Mouse (Mus musculus) limb, embryonic 13.5 days (tissue): ENCODE measurements around the gene Ranbp10. TPM values are rescaled to one million over a fixed set of nuclear protein-coding genes. Genes with fewer than 3 reads are reported as not detected.

Source experiments
- ATAC-seq: fragments of 200-750 bp; cut with Nextera tagmentation; 2 replicates; pipeline ENCODE4 v1.8.0; 2017; ENCODE audit warnings: low read depth, moderate number of reproducible peaks, moderate TSS enrichment; ENCODE audit not compliant: low FRiP score
- H3K27ac ChIP-seq: fragments of 300-500 bp; sonication (generic); 2 replicates; pipeline ENCODE4 v1.5.1; 2015; ENCODE audit warnings: inconsistent platforms, mild to moderate bottlenecking, moderate library complexity
- H3K27me3 ChIP-seq: fragments of 300-500 bp; sonication (generic); 2 replicates; pipeline ENCODE4 v1.6.1; 2015; ENCODE audit warnings: mild to moderate bottlenecking, inconsistent platforms
- H3K36me3 ChIP-seq: fragments of 300-500 bp; sonication (generic); 2 replicates; pipeline ENCODE4 v1.6.1; 2015; ENCODE audit warnings: inconsistent platforms, mild to moderate bottlenecking, moderate library complexity
- H3K4me1 ChIP-seq: fragments of 300-500 bp; sonication (generic); 2 replicates; pipeline ENCODE4 v1.6.1; 2015; ENCODE audit warnings: inconsistent platforms
- H3K4me2 ChIP-seq: fragments of 300-500 bp; sonication (generic); replicated peaks from 2 replicates; pipeline ENCODE4 v1.6.1; 2015; ENCODE audit warnings: inconsistent platforms, mild to moderate bottlenecking, moderate library complexity
- H3K4me3 ChIP-seq: fragments of 300-500 bp; sonication (generic); 2 replicates; pipeline ENCODE4 v1.5.1; 2015; ENCODE audit warnings: moderate library complexity, mild to moderate bottlenecking, inconsistent platforms
- H3K9ac ChIP-seq: fragments of 300-500 bp; sonication (generic); 2 replicates; pipeline ENCODE4 v1.6.1; 2015; ENCODE audit warnings: mild to moderate bottlenecking, inconsistent platforms
- H3K9me3 ChIP-seq: fragments of 300-500 bp; sonication (generic); 2 replicates; pipeline ENCODE4 v1.6.1; 2016; ENCODE audit warnings: inconsistent platforms
- WGBS: fragments of 180-500 bp; shearing (Covaris S2); methylation state at CpG from one replicate; pipeline ENCODE4 v1.1.7; 2015; 5-methylcytosine and 5-hydroxymethylcytosine counted together
- polyA plus RNA-seq: library from polyadenylated mRNA; unstranded; fragments of >200 nt; fragmentation: Nextera tagmentation; extraction: Ambion mirVana; gene quantifications from 2 replicates; pipeline ENCODE4 v1.2.1, GENCODE M21; 2015

Gene Ranbp10
- 15.1 and 16.2 TPM in 2 replicates for polyA plus RNA-seq

DNA sequence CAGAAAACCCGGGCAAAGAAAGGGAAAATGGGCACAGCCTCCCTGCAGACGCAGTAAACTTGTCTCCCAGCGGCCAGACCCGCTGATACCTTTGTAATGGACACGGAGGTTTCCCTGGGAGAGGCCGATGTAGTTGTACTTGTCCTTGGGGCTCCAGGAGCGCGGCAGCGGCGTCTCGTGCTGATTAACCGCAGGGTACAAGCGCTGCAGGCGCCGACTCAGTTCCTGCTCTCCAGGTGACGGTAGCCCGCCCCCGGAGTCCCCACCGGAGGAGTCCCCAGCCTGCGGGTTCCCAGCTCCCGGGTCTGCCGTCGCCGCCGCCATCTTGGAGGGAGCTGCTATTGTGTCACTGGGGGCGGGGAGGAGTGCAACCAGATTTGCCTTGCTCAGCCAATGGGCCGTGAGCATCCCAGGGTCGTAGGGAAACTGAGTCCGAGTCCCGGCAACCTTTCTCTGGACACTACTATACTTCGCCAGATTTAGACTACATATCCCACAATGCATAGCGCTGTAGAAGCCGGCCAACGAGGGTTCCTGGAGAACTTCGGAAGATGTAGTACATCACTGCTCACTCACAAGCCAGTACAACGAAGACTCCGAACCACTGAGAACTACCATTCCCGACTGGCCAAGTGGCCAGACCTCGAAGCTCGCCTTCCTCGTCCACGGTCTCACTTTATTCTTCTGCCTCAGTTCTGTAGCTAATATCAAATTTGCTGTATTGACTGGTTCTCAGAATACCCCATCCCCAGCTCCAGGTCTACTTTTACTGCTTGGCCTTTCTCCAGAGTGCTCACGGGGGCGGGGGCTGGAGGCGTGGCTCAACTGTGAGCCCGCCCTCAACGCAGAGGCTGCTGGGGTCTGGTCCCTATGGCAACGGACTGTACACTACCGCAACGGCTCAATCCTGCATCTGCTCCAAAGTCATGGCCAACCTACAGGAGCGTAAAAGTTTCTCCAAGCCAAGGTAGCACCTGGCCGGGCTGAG lies at the start of gene Ranbp10, which contains the start of gene Tsnaxip1:
Ranbp10 (minus strand) TSS at position 490 of the 988 bp plus-strand sequence.
Tsnaxip1 (plus strand) TSS at position 871 of the 988 bp plus-strand sequence.
- under 1% methylated on average over 52 of the region's 52 CpGs for WGBS
- peaks cover 28% of the 10 kb centered on the region for H3K36me3 ChIP-seq

DNA sequence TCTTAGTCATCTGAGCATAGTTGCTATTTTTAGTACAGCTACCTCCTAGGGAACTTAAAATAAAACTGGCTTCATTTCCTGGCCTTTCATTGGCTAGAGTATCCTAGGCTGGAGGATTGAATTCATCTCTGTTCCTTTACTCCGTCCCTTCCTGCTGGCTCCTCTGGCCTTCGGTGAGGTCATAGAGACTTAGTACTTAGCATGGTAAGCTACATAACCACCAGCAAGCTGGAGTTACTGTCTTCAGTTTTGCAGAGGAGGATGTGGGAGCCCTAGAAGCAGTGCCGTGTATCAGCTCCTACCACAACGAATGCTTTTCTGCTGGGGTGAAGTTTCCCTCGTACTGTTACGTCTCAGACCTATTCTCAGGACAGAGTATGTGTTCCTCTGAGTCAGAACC lies 47.2 kb upstream of the Ranbp10 start:
- ATAC-seq, result no peak
- H3K36me3 ChIP-seq, result peaks cover 87% of the 10 kb centered on the region
- WGBS, result 91% methylated on average over 6 of the region's 6 CpGs

More for the DNA sequence above, at the start of gene Ranbp10, which contains the start of gene Tsnaxip1:
- peak within 1 kb of the TSS; percentile 96 for H3K4me3 ChIP-seq
- peak within 1 kb of the TSS; percentile 96 for H3K4me2 ChIP-seq
- no peaks in the 10 kb centered on the region for H3K27me3 ChIP-seq
- peak within 1 kb of the TSS; percentile 6; the same call in 1 of the 2 replicates for H3K27ac ChIP-seq
- ATAC-seq, result peak; percentile 99
- no peaks in the 10 kb centered on the region for H3K9me3 ChIP-seq
- peak within 1 kb of the TSS; percentile 95 for H3K9ac ChIP-seq
- H3K4me1 ChIP-seq, result peaks cover 16% of the 10 kb centered on the region

DNA sequence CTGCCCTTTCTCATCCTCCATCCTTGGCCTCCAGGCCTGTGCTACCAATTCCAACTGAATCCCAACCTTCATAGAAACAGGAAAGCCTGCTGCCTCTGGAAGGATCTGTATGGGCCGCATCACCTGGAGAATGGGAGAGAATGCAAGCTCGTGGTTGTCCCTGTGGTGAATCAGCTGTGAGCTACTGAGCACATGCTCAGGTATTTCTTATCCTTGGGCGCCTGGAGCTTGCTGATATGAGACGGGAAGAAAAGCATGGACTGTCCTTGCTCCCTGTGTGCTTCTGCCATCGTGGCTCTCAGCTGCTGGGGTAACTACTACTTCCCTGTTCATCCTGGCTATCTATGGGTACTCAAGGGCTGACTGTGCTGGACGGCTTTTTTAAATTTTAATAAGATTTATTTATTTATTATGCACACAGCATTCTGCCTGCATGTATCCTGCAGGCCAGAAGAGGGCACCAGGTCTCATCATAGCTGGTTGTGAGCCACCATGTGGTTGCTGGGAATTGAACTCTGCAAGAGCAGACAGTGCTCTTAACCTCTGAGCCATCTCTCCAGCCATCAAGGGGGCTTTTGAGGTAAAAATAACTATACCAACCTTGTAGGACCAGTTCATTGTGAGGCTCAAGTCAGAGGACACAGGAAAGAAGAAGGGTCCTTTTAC lies 39.3 kb upstream of the Ranbp10 start:
- no peak overlapping the region for H3K27ac ChIP-seq
- H3K9me3 ChIP-seq, result no peaks in the 10 kb centered on the region
- no peaks in the 10 kb centered on the region for H3K27me3 ChIP-seq
- H3K9ac ChIP-seq, result no peak overlapping the region
- 88% methylated on average over 6 of the region's 6 CpGs for WGBS
- ATAC-seq, result no peak
- H3K4me3 ChIP-seq, result no peak overlapping the region
- H3K36me3 ChIP-seq, result peaks cover 71% of the 10 kb centered on the region
- H3K4me2 ChIP-seq, result no peak overlapping the region
- H3K4me1 ChIP-seq, result peaks cover 19% of the 10 kb centered on the region

More for the DNA sequence above, 47.2 kb upstream of the Ranbp10 start:
- Histone ChIP-seq H3K9me3 (no peaks in the 10 kb centered on the region), H3K4me2 (no peak overlapping the region), H3K27ac (no peak overlapping the region), H3K27me3 (no peaks in the 10 kb centered on the region), H3K4me3 (no peak overlapping the region), H3K9ac (no peak overlapping the region), H3K4me1 (no peaks in the 10 kb centered on the region)

DNA sequence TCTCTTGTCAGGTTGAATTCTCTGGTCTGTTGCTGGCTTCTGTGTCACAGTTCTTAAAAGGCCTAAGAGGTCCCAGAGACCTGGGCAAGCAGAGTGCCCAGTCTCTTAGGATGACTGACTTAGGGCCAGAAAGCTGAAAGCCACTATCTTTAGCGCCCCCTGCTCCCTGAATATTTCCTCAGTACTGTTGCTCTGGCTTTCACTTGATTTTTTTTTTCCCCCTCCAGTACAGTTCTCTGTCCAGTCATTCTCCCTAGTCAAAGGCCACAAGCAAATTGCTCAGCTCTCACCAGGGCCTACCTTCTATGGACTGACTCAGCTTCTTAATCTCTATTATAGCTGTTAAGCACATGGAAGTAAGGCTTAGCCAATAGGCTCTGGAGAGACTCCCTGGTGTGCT lies 34.8 kb upstream of the Ranbp10 start:
- Histone ChIP-seq H3K4me1 (peaks cover 53% of the 10 kb centered on the region), H3K36me3 (peaks cover 39% of the 10 kb centered on the region), H3K9ac (peak overlapping the region; percentile 97), H3K27me3 (no peaks in the 10 kb centered on the region), H3K9me3 (no peaks in the 10 kb centered on the region), H3K4me3 (peak overlapping the region; percentile 99), H3K4me2 (peak overlapping the region; percentile 90), H3K27ac (no peak overlapping the region)
- ATAC-seq, result no peak
- 6% methylated on average over 1 of the region's 1 CpGs for WGBS

DNA sequence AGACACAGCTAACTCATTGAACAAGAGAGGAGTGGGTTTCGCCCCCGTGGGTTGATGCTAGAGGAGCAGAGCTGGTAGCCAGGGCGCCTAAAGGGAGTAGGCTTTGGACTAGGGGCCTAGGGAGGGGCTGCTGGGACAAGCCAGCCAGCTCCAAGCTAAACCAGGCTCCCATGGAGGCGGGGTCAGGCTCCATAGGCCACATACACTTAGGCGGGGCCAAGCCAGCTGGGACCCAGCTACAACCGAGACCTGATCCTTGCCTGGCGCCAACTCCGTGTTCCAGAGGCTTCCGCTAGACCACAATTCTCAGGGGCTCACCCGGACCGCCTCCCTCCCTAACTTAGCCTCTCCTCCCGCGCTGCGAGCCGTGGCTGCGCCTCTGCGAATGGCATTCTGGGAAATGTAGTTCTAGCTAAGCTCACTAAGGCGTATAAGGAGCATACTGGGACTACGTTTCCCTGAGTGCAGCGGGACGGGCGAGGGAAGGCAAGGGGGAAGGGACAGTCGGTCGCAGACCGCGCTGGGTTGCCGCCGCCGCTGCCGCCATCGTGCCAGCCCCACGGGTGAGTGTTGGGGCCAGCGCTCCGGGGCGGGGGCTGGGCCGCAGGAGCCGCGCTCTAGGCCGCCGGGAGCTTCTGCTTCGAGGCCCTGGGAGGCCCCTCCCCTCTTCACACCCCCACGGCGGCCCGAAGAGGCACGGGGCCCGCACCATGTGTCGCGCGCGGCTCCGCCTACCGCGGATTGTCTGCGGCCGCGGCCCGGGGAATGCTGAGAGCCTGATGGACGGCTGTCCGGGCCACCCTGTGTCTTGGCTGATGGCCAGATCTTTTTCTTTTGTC lies 33.2 kb upstream of the Ranbp10 start, which contains the start of gene Nutf2:
Nutf2 (plus strand) TSS at position 438 of the 839 bp plus-strand sequence.
- Histone ChIP-seq H3K9ac (peak within 1 kb of the TSS; percentile 97), H3K4me3 (peak within 1 kb of the TSS; percentile 99), H3K27ac (peak within 1 kb of the TSS; percentile 88), H3K4me2 (peak within 1 kb of the TSS; percentile 90), H3K27me3 (no peaks in the 10 kb centered on the region), H3K4me1 (peaks cover 65% of the 10 kb centered on the region), H3K36me3 (peaks cover 23% of the 10 kb centered on the region), H3K9me3 (no peaks in the 10 kb centered on the region)
- peak; percentile 97 for ATAC-seq
- WGBS, result under 1% methylated on average over 55 of the region's 59 CpGs

DNA sequence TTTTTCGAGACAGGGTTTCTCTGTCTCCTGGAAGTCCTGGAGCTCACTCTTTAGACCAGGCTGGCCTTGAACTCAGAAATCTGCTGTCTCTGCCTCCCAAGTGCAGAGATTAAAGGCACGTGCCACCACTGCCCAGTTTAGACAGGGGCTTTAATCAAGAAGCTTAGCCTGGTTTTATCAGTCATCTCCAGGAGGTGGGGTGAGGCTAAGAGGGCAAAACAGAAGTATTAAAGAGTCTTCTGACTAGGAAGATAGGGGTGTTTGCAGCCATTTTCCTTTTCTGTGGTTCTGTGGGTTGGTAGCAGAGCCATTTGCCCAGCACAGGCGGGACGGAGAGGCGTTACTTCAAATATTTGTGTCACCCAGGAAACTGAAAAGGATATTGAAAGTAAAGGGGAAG lies 32.2 kb upstream of the Ranbp10 start:
- peak overlapping the region; percentile 88; the same call in 1 of the 2 replicates for H3K27ac ChIP-seq
- 73% methylated on average over 5 of the region's 5 CpGs for WGBS

DNA sequence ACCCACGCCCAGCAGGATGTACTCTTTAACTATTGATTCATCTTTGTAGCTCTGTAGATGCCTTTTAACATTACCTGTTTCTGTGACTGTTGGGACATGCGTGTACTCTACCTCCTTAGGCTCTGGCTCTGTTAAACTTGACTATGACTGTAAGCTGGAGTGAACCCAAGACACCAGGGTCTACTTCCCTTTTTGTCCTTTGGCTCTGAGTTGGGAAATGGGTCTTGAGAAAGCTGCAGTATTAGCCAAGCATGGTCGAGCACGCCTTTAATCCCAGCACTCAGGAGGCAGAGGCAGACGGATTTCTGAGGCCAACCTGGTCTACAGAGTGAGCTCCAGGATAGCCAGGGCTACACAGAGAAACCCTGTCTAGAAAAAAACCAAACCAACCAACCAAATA lies 31.3 kb upstream of the Ranbp10 start:
- Histone ChIP-seq H3K9me3 (no peaks in the 10 kb centered on the region), H3K27me3 (no peaks in the 10 kb centered on the region), H3K4me3 (no peak overlapping the region), H3K36me3 (peaks cover 14% of the 10 kb centered on the region; the same call in 1 of the 2 replicates), H3K9ac (no peak overlapping the region), H3K27ac (no peak overlapping the region), H3K4me2 (no peak overlapping the region), H3K4me1 (peaks cover 65% of the 10 kb centered on the region)
- 91% methylated on average over 5 of the region's 5 CpGs for WGBS
- ATAC-seq, result no peak

More for the DNA sequence above, 32.2 kb upstream of the Ranbp10 start:
- Histone ChIP-seq H3K9ac (peak overlapping the region; percentile 45; the same call in 1 of the 2 replicates), H3K9me3 (no peaks in the 10 kb centered on the region), H3K36me3 (peaks cover 17% of the 10 kb centered on the region; the same call in 1 of the 2 replicates), H3K4me3 (peak overlapping the region; percentile 99), H3K4me2 (peak overlapping the region; percentile 90), H3K4me1 (peaks cover 68% of the 10 kb centered on the region), H3K27me3 (no peaks in the 10 kb centered on the region)
- no peak for ATAC-seq

DNA sequence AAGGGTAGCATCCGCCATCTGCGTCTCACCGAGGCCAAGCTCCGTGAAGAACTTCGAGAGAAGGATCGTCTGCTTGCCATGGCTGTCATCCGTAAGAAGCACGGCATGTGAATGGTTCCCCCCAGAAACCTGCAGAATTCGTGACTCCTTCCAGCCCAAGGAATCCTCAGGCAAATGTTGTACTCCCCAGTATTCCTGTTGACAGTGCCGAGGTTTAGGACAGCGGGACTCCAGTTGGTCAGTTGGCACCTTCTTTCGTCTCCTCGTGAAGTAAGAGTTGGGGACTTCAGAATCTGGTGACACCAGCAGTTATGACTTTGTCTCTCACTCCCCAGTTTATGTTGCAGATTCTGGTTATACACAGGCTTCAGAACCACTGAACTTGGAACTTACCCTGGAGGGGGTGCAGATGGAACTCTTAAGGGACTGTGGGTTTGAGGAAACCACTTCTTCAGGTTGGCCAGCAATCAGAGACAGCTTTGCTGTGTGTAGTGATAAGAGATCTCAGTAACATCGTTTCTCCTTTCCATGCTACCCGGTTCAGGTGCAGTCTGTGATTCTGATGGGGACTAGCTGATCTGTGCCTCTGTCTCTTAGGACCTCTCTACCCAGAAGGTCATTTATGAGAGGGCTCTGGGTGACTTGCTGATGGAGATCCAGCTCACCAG lies 29.2 kb upstream of the Ranbp10 start:
- no peak for ATAC-seq
- Histone ChIP-seq H3K36me3 (peaks cover 10% of the 10 kb centered on the region; the same call in 1 of the 2 replicates), H3K4me2 (peak overlapping the region; percentile 97), H3K9me3 (no peaks in the 10 kb centered on the region), H3K27ac (peak overlapping the region; percentile 89), H3K4me3 (peak overlapping the region; percentile 84), H3K4me1 (peaks cover 48% of the 10 kb centered on the region), H3K27me3 (no peaks in the 10 kb centered on the region), H3K9ac (peak overlapping the region; percentile 88)
- 14% methylated on average over 15 of the region's 15 CpGs for WGBS

DNA sequence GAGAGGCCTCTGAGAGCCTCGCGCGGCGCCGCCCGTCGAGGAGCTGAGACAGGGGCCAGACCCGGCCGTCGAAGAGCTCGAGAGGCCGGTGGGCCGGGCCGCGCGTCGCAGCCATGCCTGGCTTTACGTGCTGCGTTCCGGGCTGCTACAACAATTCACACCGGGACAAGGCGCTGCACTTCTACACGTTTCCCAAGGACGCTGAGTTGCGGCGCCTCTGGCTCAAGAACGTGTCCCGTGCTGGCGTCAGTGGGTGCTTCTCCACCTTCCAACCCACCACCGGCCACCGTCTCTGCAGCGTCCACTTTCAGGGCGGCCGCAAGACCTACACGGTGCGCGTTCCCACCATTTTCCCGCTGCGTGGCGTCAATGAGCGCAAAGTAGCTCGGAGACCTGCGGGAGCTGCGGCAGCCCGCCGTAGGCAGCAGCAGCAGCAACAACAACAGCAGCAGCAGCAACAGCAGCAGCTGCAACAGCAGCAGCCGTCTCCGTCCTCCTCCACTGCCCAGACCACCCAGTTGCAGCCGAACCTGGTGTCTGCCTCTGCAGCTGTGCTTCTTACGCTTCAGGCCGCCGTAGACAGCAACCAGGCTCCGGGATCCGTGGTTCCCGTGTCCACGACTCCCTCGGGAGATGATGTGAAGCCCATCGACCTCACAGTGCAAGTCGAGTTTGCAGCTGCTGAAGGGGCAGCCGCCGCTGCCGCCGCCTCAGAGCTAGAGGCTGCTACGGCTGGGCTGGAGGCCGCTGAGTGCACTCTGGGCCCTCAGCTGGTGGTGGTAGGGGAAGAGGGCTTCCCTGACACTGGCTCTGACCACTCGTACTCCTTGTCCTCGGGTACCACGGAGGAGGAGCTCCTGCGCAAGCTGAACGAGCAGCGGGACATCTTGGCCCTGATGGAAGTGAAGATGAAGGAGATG lies 28.4 kb upstream of the Ranbp10 start:
- Histone ChIP-seq H3K27me3 (no peaks in the 10 kb centered on the region), H3K36me3 (peaks cover 10% of the 10 kb centered on the region; the same call in 1 of the 2 replicates), H3K9ac (peak overlapping the region; percentile 88), H3K4me3 (peak overlapping the region; percentile 84), H3K4me1 (peaks cover 51% of the 10 kb centered on the region), H3K27ac (peak overlapping the region; percentile 89), H3K9me3 (no peaks in the 10 kb centered on the region), H3K4me2 (peak overlapping the region; percentile 97)
- under 1% methylated on average over 71 of the region's 71 CpGs for WGBS
- peak; percentile 30 for ATAC-seq

DNA sequence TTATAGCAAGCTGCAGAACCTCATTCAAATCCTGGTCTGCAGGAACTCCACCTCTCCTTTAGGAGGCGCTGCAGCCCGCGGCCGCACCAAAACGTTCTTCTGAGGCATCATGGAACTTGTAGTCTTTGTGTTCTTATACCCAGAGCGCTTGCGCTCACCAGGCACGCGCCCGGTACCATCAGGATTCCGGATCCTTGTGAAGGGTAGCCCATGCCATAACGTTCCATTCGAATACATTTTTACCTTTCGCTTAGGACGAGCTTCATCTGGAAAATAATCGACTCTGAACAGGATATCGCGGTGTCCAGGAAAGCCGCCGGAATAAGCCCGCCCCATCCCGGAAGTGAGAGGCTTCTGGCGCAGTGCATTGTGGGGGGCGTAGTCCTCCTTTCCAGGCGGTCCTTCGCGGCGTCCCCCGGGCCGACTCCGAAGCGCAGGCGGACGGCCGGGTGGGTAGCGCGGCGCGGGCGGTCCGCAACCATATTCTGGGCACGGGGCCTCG lies 27.6 kb upstream of the Ranbp10 start, which contains the start of gene Thap11:
Thap11 (plus strand) TSS at position 418 of the 502 bp plus-strand sequence.
- Histone ChIP-seq H3K4me3 (peak within 1 kb of the TSS; percentile 84), H3K4me1 (peaks cover 51% of the 10 kb centered on the region), H3K27me3 (no peaks in the 10 kb centered on the region), H3K9me3 (no peaks in the 10 kb centered on the region), H3K27ac (peak within 1 kb of the TSS; percentile 89), H3K9ac (peak within 1 kb of the TSS; percentile 88), H3K4me2 (peak within 1 kb of the TSS; percentile 97), H3K36me3 (peaks cover 12% of the 10 kb centered on the region)
- WGBS, result under 1% methylated on average over 43 of the region's 43 CpGs
- peak; percentile 92 for ATAC-seq
